Mouse (Mus musculus): ENCODE results near the gene Cep55. TPM values are rescaled to one million over a fixed set of nuclear protein-coding genes. Genes with fewer than 3 reads are reported as not detected.

The Cep55 gene
- polyA plus RNA-seq, 1 experiment from 2014 or later, result 26.8 TPM

DNA sequence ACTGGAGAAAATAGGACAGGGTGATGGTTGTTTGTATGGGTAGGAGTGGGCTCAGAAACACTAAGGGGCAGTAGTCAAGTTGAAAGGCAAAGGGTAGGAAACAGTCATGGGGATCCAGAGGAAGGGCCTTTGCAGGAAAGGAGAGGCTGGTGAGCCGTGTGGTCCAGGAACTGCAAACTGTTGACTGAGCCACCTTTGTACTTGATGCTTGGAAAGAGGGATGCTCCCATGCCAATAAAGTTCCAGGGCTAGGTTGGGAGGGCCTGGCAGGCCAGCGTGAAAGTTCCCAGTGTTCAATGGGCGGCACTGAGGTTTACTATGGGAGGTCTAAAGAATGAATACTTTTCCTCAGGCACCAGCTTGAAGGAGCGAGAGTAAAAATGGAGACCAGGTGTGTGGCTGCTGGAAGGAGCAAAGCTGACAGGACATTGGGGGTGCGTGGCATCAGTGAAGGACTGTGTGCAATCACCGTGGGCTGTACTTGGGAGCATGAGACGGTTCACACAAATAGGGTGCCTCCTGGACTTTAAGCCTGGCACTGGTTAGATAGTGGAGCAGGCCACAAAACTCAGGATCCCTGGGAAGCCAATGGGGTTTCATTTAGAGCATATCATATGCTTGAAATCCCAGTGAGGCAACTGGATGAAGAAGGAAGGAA, 60.2 kb downstream of the Cep55 start:
- ATAC-seq (ENCODE audit: low FRiP score), result no peak
- 94% methylated on average over 7 of the region's 7 CpGs for WGBS
- H3K9ac ChIP-seq, result no peak overlapping the region
- H3K9me3 ChIP-seq (replicated peaks), result no peaks in the 10 kb centered on the region
- H3K27me3 ChIP-seq, result no peaks in the 10 kb centered on the region
- no peak overlapping the region for H3K4me2 ChIP-seq (replicated peaks)
- no peak overlapping the region for H3K27ac ChIP-seq
- H3K4me3 ChIP-seq, result no peak overlapping the region
- no peaks in the 10 kb centered on the region for H3K4me1 ChIP-seq
- H3K36me3 ChIP-seq, result no peaks in the 10 kb centered on the region

GRCm38 (mm10) chr19:38120123-38120760, 65.4 kb downstream of the Cep55 start:
- Histone ChIP-seq H3K27me3 (peaks cover 26% of the 10 kb centered on the region), H3K36me3 (no peaks in the 10 kb centered on the region), H3K4me2 (replicated peaks) (no peak overlapping the region), H3K27ac (no peak overlapping the region), H3K9ac (no peak overlapping the region), H3K4me1 (0 out of 2 replicates have a peak, but pooled peaks cover 3% of the 10 kb centered on the region), H3K4me3 (no peak overlapping the region), H3K9me3 (replicated peaks) (no peaks in the 10 kb centered on the region)
- no peak for ATAC-seq (ENCODE audit: low FRiP score)
- WGBS, result 91% methylated on average over 5 of the region's 5 CpGs

DNA sequence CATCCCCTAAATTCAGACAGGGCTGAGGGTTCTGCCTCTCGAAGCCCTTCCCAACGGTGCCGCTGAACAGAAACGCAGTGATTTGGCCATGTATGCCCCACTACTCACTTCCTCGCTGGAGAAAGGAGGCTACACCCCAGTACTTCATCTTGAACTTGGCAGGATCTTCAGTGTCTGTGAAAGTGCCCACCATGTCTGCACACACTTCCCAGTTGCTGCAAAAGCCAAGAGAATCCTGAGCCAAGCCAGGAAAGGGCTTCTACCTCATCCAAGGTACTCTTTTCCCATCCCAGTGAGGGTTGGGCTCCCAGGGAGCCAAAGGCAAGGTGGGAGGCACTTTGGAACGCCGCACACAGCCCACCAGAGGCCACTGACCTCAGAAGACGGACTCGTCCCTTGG, 69.1 kb downstream of the Cep55 start:
- H3K27me3 ChIP-seq, result peaks cover 30% of the 10 kb centered on the region
- 0 out of 2 replicates have a peak, but pooled peaks cover 3% of the 10 kb centered on the region for H3K4me1 ChIP-seq
- H3K4me2 ChIP-seq (replicated peaks), result peak overlapping the region; percentile 95
- WGBS, result 29% methylated on average over 9 of the region's 9 CpGs
- 0 out of 2 replicates have a peak overlapping the region, but pooled peaks have one; percentile 65 for H3K9ac ChIP-seq
- H3K4me3 ChIP-seq, result peak overlapping the region; percentile 63
- no peak for ATAC-seq (ENCODE audit: low FRiP score)
- H3K27ac ChIP-seq, result no peak overlapping the region
- H3K9me3 ChIP-seq (replicated peaks), result no peaks in the 10 kb centered on the region
- no peaks in the 10 kb centered on the region for H3K36me3 ChIP-seq

Other genes starting within 250 kb of the Cep55 start
- 6.9 and 9.5 TPM in 2 replicates for gene Myof, start 11.4 kb upstream of the Cep55 start, polyA plus RNA-seq (2016; fragmentation: Nextera tagmentation; extraction: Ambion mirVana)
- not detected in 2 replicates for gene Ffar4, start 42.1 kb downstream of the Cep55 start, polyA plus RNA-seq (2016; fragmentation: Nextera tagmentation; extraction: Ambion mirVana)
- gene Rbp4, start 70.3 kb downstream of the Cep55 start, polyA plus RNA-seq (2016; fragmentation: Nextera tagmentation; extraction: Ambion mirVana), result 1.4 and 1.9 TPM in 2 replicates
- 0.14 and 0.33 TPM in 2 replicates for gene Pde6c, start 77.8 kb downstream of the Cep55 start, polyA plus RNA-seq (2016; fragmentation: Nextera tagmentation; extraction: Ambion mirVana)
- 52.7 and 55.2 TPM in 2 replicates for gene Fra10ac1, start 169.1 kb downstream of the Cep55 start, polyA plus RNA-seq (2016; fragmentation: Nextera tagmentation; extraction: Ambion mirVana)
- 5.2 and 5.5 TPM in 2 replicates for gene Lgi1, start 209.5 kb downstream of the Cep55 start, polyA plus RNA-seq (2016; fragmentation: Nextera tagmentation; extraction: Ambion mirVana)

Data from hindbrain, embryonic 12.5 days (tissue).